Mouse (Mus musculus) gastrocnemius, postnatal 36 days (tissue): ENCODE measurements at regions not wholly inside any gene's neighbourhood (a gene's known extent, or its start where the extent isn't known, plus 50 kb on each side); places are given as distances from the start of the nearest gene placed in this dataset.

Experiments
- DNase-seq, 2 experiments: peaks; one replicate each; pipeline ENCODE4 v3.0.0; 2022
- intact Hi-C: fragments of 180-260 bp; cut with DNase I; formaldehyde crosslinking; loops from one replicate; pipeline ENCODE4 v1.15.1; 2025

- DNase-seq: no peak
- intact Hi-C loops: no loop called here
Observed at GRCm38 (mm10) chr4:89405624-89406167, 94.9 kb upstream of the Cdkn2b start.

- no peak for DNase-seq
- intact Hi-C loops: no loop called here
Observed at GRCm38 (mm10) chr4:89403151-89403550, 92.3 kb upstream of the Cdkn2b start.

- intact Hi-C loops: no loop called here
- no peak for DNase-seq
Observed at GRCm38 (mm10) chr4:89402324-89402723, 91.5 kb upstream of the Cdkn2b start.

GRCm38 (mm10) chr4:89401696-89402095 is 90.9 kb upstream of the Cdkn2b start:
- intact Hi-C loops: no loop called here
- no peak for DNase-seq

- DNase-seq: no peak
- intact Hi-C loops: no loop called here
Observed at GRCm38 (mm10) chr4:89400342-89400741, 89.5 kb upstream of the Cdkn2b start.

GRCm38 (mm10) chr4:89399277-89399676 is 88.4 kb upstream of the Cdkn2b start:
- intact Hi-C loops: no loop called here
- DNase-seq: no peak

GRCm38 (mm10) chr4:89396020-89396419 is 85.2 kb upstream of the Cdkn2b start:
- no peak for DNase-seq
- intact Hi-C loops: no loop called here

- no peak for DNase-seq
- intact Hi-C loops: no loop called here
Observed at GRCm38 (mm10) chr4:89395336-89395735, 84.5 kb upstream of the Cdkn2b start.

GRCm38 (mm10) chr4:89393251-89393711 is 82.4 kb upstream of the Cdkn2b start:
- no peak for DNase-seq
- intact Hi-C loops: no loop called here

- intact Hi-C loops: no loop called here
- DNase-seq: no peak
Observed at GRCm38 (mm10) chr4:89392791-89393190, 82.0 kb upstream of the Cdkn2b start.

- intact Hi-C loops: no loop called here
- no peak for DNase-seq
Observed at GRCm38 (mm10) chr4:89391463-89392308, 80.8 kb upstream of the Cdkn2b start.

- no peak for DNase-seq
Observed at GRCm38 (mm10) chr4:89383548-89383947, 72.7 kb upstream of the Cdkn2b start.

GRCm38 (mm10) chr4:89382434-89382976 is 71.7 kb upstream of the Cdkn2b start:
- intact Hi-C loops: no loop called here
- DNase-seq: no peak

More at GRCm38 (mm10) chr4:89383548-89383947, 72.7 kb upstream of the Cdkn2b start:
- intact Hi-C loops: no loop called here

- intact Hi-C loops: no loop called here
- no peak for DNase-seq
Observed at GRCm38 (mm10) chr4:89381763-89382162, 70.9 kb upstream of the Cdkn2b start.

- intact Hi-C loops: no loop called here
- DNase-seq: no peak
Observed at GRCm38 (mm10) chr4:89381077-89381476, 70.2 kb upstream of the Cdkn2b start.

- no peak for DNase-seq
- intact Hi-C loops: no loop called here
Observed at GRCm38 (mm10) chr4:89380330-89380945, 69.6 kb upstream of the Cdkn2b start.

- no peak for DNase-seq
- intact Hi-C loops: no loop called here
Observed at GRCm38 (mm10) chr4:89379622-89380329, 68.9 kb upstream of the Cdkn2b start.

GRCm38 (mm10) chr4:89372631-89373030 is 61.8 kb upstream of the Cdkn2b start:
- no peak for DNase-seq
- intact Hi-C loops: no loop called here

- DNase-seq: no peak
- intact Hi-C loops: no loop called here
Observed at GRCm38 (mm10) chr4:89368850-89369524, 58.1 kb upstream of the Cdkn2b start.

GRCm38 (mm10) chr4:89366581-89367141 is 55.8 kb upstream of the Cdkn2b start:
- DNase-seq: no peak
- intact Hi-C loops: no loop called here
